Mouse (Mus musculus): ENCODE measurements at regions not wholly inside any gene's neighbourhood (a gene's known extent, or its start where the extent isn't known, plus 50 kb on each side); places are given as distances from the start of the nearest gene placed in this dataset.

DNA sequence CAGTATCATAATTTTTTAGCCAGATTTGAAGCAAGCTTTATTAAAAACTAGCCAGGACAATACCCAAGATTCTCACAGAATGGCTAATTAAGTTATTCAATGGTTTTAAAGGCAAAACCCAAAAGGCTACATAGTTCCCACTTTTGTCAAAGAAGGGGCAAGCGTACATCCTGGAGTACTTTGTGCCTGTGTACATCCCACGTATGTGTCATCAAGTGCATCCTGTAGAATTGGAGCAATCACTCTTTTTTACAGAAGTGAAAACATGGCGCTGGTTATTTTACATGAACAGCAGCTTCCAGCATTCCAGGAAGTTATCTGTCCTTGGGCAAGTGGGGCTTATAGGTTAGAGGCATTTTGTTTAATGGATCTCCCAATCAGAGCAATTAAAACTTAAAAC, 119.0 kb upstream of the Htr2a start:
- no peak for TF ChIP-seq CTCF (IDR thresholded peaks at IDR 0.05; ENCODE audit: borderline replicate concordance, insufficient read depth, low read length)
- TF ChIP-seq POLR2A (IDR thresholded peaks at IDR 0.05; ENCODE audit: low read depth, low read length) = no peak

Data from embryonic fibroblast, embryonic 13.5 days (primary cell).